Mouse (Mus musculus) embryonic facial prominence, embryonic 12.5 days (tissue): ENCODE results near the gene Gm45234. TPM values are rescaled to one million over a fixed set of nuclear protein-coding genes. Genes with fewer than 3 reads are reported as not detected.

Experiments
- ATAC-seq: fragments of 200-750 bp; cut with Nextera tagmentation; 2 replicates; pipeline ENCODE4 v1.8.0; 2017; ENCODE audit not compliant: insufficient number of reproducible peaks, insufficient read depth, low FRiP score, low TSS enrichment
- H3K27ac ChIP-seq: fragments of 300-500 bp; sonication (generic); 2 replicates; pipeline ENCODE4 v1.5.1; 2016; ENCODE audit warnings: mild to moderate bottlenecking
- H3K27me3 ChIP-seq: fragments of 300-500 bp; sonication (generic); 2 replicates; pipeline ENCODE4 v1.6.1; 2016; ENCODE audit warnings: mild to moderate bottlenecking, moderate library complexity
- H3K36me3 ChIP-seq: fragments of 300-500 bp; sonication (generic); 2 replicates; pipeline ENCODE4 v1.6.1; 2016; ENCODE audit warnings: mild to moderate bottlenecking
- H3K4me1 ChIP-seq: fragments of 300-500 bp; sonication (generic); 2 replicates; pipeline ENCODE4 v1.6.1; 2016
- H3K4me2 ChIP-seq: fragments of 300-500 bp; sonication (generic); replicated peaks from 2 replicates; pipeline ENCODE4 v1.6.1; 2016; ENCODE audit warnings: mild to moderate bottlenecking, moderate library complexity
- H3K4me3 ChIP-seq: fragments of 300-500 bp; sonication (generic); 2 replicates; pipeline ENCODE4 v1.5.1; 2016; ENCODE audit warnings: mild to moderate bottlenecking
- H3K9ac ChIP-seq: fragments of 300-500 bp; sonication (generic); 2 replicates; pipeline ENCODE4 v1.6.1; 2016; ENCODE audit warnings: mild to moderate bottlenecking, moderate library complexity
- H3K9me3 ChIP-seq: fragments of 300-500 bp; sonication (generic); 2 replicates; pipeline ENCODE4 v1.6.1; 2016; ENCODE audit warnings: mild to moderate bottlenecking, moderate library complexity
- WGBS: fragments of 180-500 bp; shearing (Covaris S2); methylation state at CpG from one replicate; pipeline ENCODE4 v1.1.7; 2016; 5-methylcytosine and 5-hydroxymethylcytosine counted together
- polyA plus RNA-seq: library from polyadenylated mRNA; unstranded; fragments of >200 nt; fragmentation: Nextera tagmentation; extraction: Ambion mirVana; gene quantifications from 2 replicates; pipeline ENCODE4 v1.2.1, GENCODE M21; 2016

Gene Gm45234
- polyA plus RNA-seq, 1 experiment from 2014 or later, result not detected

DNA sequence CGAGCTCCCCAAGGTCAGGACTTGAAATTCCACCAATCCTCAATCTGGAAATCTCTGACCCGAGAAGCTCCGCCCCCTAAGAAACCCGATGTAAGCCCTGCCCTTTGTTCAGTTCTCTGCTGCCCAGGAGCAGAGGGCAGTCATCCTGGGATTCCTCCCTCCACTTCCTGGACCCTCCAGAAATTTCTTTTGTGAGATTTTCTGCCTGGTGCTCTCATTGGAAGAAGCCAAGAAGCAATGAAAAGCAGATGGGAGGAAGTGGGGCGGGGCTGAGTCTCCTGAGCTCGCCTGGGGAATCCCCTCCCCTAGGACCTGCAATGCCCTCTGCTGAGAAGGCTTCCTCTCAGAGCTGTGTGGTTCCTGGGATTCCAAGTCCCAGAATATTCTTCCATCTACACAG is 26.6 kb upstream of the Gm45234 start:
- peaks cover 5% of the 10 kb centered on the region for H3K27me3 ChIP-seq
- H3K4me2 ChIP-seq, result peak overlapping the region; percentile 28
- H3K4me1 ChIP-seq, result peaks cover 11% of the 10 kb centered on the region; the same call in 1 of the 2 replicates
- no peak overlapping the region for H3K4me3 ChIP-seq
- H3K36me3 ChIP-seq, result no peaks in the 10 kb centered on the region
- H3K9ac ChIP-seq, result no peak overlapping the region
- no peaks in the 10 kb centered on the region for H3K9me3 ChIP-seq
- no peak overlapping the region for H3K27ac ChIP-seq
- no peak for ATAC-seq
- WGBS, result 15% methylated on average over 6 of the region's 6 CpGs

GRCm38 (mm10) chr6:124780917-124781316 is 25.1 kb upstream of the Gm45234 start:
- Histone ChIP-seq H3K36me3 (no peaks in the 10 kb centered on the region), H3K9ac (no peak overlapping the region), H3K4me3 (no peak overlapping the region), H3K27me3 (peaks cover 5% of the 10 kb centered on the region), H3K27ac (no peak overlapping the region), H3K9me3 (no peaks in the 10 kb centered on the region), H3K4me1 (peaks cover 11% of the 10 kb centered on the region; the same call in 1 of the 2 replicates), H3K4me2 (no peak overlapping the region)
- 88% methylated on average over 7 of the region's 7 CpGs for WGBS
- ATAC-seq, result no peak

GRCm38 (mm10) chr6:124779984-124780416 is 24.2 kb upstream of the Gm45234 start:
- Histone ChIP-seq H3K27me3 (peaks cover 5% of the 10 kb centered on the region), H3K9ac (peak overlapping the region; percentile 2; the same call in 1 of the 2 replicates), H3K9me3 (no peaks in the 10 kb centered on the region), H3K4me1 (peaks cover 11% of the 10 kb centered on the region; the same call in 1 of the 2 replicates), H3K36me3 (no peaks in the 10 kb centered on the region), H3K27ac (no peak overlapping the region), H3K4me3 (peak overlapping the region; percentile 37), H3K4me2 (peak overlapping the region; percentile 70)
- WGBS, result 5% methylated on average over 10 of the region's 10 CpGs
- ATAC-seq, result no peak

DNA sequence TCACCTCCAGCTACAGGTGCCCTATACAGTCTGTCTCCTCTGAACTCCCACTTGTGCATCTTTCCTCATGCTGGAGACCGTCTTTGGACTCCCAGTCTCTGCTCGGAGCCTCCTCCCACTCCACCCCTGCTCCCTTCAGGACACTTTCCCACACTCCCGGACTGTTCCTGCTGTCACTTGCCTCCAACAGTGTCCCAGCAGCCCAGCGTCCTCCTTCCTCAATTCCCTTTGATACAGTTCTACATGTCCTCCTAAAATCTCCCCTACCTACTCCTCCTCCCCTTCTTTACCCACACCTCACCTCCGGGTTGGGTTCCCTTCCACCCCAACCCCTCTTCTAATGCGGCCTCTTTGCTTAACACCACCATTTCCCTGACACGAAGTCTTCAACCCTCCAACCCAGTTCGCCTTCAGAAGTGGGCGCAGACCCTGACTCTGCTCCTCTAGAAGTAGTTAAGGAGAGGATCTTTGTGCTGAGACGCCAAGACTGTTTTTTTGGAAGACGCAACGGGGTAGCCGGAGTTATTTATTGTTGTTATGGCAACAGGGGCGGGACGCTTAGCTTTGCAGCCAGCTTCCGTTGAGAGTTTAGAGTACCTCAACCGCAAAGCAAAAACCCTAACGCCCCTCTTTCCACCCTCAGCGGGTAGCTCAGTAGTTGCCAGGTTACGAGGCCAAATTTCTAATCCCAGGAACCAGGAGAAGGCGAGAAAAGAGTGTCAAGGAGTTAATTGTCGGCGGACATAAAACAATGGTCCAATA is 23.6 kb upstream of the Gm45234 start, which contains the start of gene Lrrc23:
Lrrc23 (minus strand) TSS at position 506 of the 762 bp plus-strand sequence.
- 0 out of 2 replicates have a peak, but pooled peaks have one; percentile 3 for ATAC-seq
- no peaks in the 10 kb centered on the region for H3K9me3 ChIP-seq
- H3K4me1 ChIP-seq, result peaks cover 11% of the 10 kb centered on the region; the same call in 1 of the 2 replicates
- peak within 1 kb of the TSS; percentile 70 for H3K4me2 ChIP-seq
- peaks cover 5% of the 10 kb centered on the region for H3K27me3 ChIP-seq
- peak within 1 kb of the TSS; percentile 37 for H3K4me3 ChIP-seq
- no peaks in the 10 kb centered on the region for H3K36me3 ChIP-seq
- WGBS, result 2% methylated on average over 23 of the region's 23 CpGs
- H3K27ac ChIP-seq, result no peak within 1 kb of the TSS
- H3K9ac ChIP-seq, result peak within 1 kb of the TSS; percentile 2; the same call in 1 of the 2 replicates

DNA sequence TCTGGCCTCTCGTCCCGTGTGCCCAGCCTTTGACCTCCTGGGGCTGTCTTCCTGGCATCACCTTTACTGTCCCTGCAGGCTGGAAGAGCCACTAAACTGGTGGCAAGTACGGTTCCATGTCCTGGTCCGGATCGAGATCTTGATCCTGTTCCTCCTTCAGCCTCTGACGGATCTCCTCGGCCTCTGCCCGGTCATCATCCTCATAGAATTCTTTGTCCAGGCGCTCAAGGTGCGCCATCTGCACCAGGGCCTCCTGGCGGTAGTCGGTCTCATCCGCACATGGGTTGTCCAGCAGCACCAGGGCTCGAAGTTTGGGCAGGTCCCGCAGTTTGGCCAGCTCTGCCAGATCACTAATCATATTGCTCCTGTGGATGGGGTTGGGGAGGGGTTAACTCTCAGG is 14.7 kb upstream of the Gm45234 start:
- Histone ChIP-seq H3K4me2 (no peak overlapping the region), H3K4me3 (no peak overlapping the region), H3K4me1 (peaks cover 20% of the 10 kb centered on the region), H3K9ac (no peak overlapping the region), H3K36me3 (no peaks in the 10 kb centered on the region), H3K9me3 (no peaks in the 10 kb centered on the region), H3K27ac (no peak overlapping the region), H3K27me3 (peaks cover 17% of the 10 kb centered on the region)
- no peak for ATAC-seq
- 85% methylated on average over 15 of the region's 15 CpGs for WGBS

GRCm38 (mm10) chr6:124770013-124770412 is 14.2 kb upstream of the Gm45234 start:
- 69% methylated on average over 7 of the region's 7 CpGs for WGBS
- ATAC-seq, result no peak
- no peaks in the 10 kb centered on the region for H3K9me3 ChIP-seq
- H3K4me3 ChIP-seq, result peak overlapping the region; percentile 46; the same call in 1 of the 2 replicates
- H3K27me3 ChIP-seq, result peaks cover 17% of the 10 kb centered on the region
- no peaks in the 10 kb centered on the region for H3K36me3 ChIP-seq
- H3K27ac ChIP-seq, result no peak overlapping the region
- H3K4me1 ChIP-seq, result peaks cover 20% of the 10 kb centered on the region
- H3K4me2 ChIP-seq, result peak overlapping the region; percentile 77
- peak overlapping the region; percentile 56; the same call in 1 of the 2 replicates for H3K9ac ChIP-seq

DNA sequence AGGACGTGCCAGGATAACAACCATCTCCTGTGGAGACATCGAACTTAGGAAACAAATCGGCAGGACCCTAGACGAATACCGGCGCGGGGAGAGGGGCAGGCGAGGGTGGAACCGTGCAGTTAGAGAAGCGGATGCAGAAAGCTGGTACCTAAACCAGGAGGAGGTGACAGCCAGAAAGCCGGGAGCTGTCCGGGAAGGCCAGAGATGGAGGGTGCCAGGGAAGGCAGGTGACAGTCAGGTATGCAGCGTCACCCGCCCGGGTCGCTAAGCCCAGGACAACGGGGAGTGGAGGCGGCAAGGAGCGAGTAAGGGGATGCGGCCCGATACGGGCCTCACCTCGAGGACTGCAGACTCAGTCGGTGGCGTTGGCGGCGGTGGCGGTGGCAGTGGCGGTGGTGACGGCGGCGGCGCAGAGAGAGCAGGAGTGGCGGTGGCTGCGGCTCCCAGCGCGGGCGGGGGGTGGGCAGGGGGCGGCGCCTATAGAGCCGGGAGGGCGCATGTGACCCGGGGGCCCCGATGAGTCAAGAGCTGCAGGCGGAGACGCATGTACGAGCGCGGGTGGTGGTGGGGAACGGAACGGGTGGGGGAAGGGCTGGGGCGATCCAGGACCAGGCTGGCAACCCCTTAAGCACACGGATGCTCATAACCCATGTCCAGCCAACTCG is 13.4 kb upstream of the Gm45234 start, which contains the start of gene Eno2:
Eno2 (minus strand) TSS at position 573 of the 665 bp plus-strand sequence.
- peaks cover 20% of the 10 kb centered on the region for H3K4me1 ChIP-seq
- H3K9ac ChIP-seq, result peak within 1 kb of the TSS; percentile 56
- no peak within 1 kb of the TSS for H3K27ac ChIP-seq
- H3K9me3 ChIP-seq, result no peaks in the 10 kb centered on the region
- no peaks in the 10 kb centered on the region for H3K36me3 ChIP-seq
- H3K4me2 ChIP-seq, result peak within 1 kb of the TSS; percentile 77
- peak within 1 kb of the TSS; percentile 46 for H3K4me3 ChIP-seq
- peak; percentile 67 for ATAC-seq
- H3K27me3 ChIP-seq, result peaks cover 17% of the 10 kb centered on the region
- under 1% methylated on average over 54 of the region's 54 CpGs for WGBS

DNA sequence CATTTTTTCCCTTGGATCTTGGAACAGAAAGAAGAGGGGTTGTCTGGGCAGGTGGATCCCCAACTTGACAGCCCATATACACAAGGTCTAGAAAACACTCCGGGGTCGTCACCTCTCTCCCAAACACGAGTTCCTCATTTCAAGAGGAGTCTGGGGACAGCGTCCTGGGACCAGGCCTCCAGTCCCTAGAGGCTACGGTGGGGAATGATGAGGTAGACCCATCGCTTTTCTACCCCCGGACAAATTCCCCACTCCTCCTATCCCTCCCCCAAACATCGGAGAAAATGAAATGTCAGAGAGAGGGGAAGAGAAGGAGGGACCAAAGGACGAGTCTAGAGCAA is 12.9 kb upstream of the Gm45234 start:
- Histone ChIP-seq H3K9ac (peak overlapping the region; percentile 56; the same call in 1 of the 2 replicates), H3K36me3 (no peaks in the 10 kb centered on the region), H3K4me1 (peaks cover 20% of the 10 kb centered on the region), H3K4me2 (peak overlapping the region; percentile 77), H3K9me3 (no peaks in the 10 kb centered on the region), H3K27ac (no peak overlapping the region), H3K4me3 (peak overlapping the region; percentile 46), H3K27me3 (peaks cover 17% of the 10 kb centered on the region)
- ATAC-seq, result no peak
- WGBS, result 4% methylated on average over 9 of the region's 9 CpGs

- Histone ChIP-seq H3K27me3 (peaks cover 17% of the 10 kb centered on the region), H3K36me3 (no peaks in the 10 kb centered on the region), H3K4me3 (peak overlapping the region; percentile 46), H3K9me3 (no peaks in the 10 kb centered on the region), H3K4me1 (peaks cover 20% of the 10 kb centered on the region), H3K27ac (0 out of 2 replicates have a peak overlapping the region, but pooled peaks have one; percentile 36), H3K9ac (0 out of 2 replicates have a peak overlapping the region, but pooled peaks have one; percentile 56), H3K4me2 (peak overlapping the region; percentile 77)
- ATAC-seq, result peak; percentile 44; the same call in 1 of the 2 replicates
- WGBS, result 19% methylated on average over 19 of the region's 19 CpGs
Measured at GRCm38 (mm10) chr6:124767920-124768703, 12.3 kb upstream of the Gm45234 start.

DNA sequence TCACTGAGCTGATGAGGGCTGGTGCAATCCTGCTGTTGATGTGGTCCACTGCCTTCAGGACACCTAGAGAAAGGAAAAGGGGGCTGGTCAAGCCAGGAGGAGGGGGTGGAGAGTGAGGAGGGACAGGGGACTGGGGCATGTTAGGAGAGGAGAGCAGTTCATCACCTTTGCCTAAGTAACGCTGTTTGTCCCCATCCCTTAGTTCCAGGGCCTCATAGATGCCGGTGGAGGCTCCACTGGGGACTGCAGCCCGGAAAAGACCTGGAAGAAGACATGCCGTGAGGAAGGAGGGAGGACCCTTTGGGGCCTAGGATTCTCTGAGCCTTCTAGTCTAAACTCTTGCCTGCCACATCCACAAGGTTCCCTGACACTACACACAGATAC is 11.7 kb upstream of the Gm45234 start:
- Histone ChIP-seq H3K4me2 (0 out of 2 replicates have a peak overlapping the region, but pooled peaks have one; percentile 77), H3K36me3 (no peaks in the 10 kb centered on the region), H3K9me3 (no peaks in the 10 kb centered on the region), H3K9ac (no peak overlapping the region), H3K4me1 (peaks cover 20% of the 10 kb centered on the region), H3K27me3 (peaks cover 17% of the 10 kb centered on the region), H3K4me3 (no peak overlapping the region), H3K27ac (no peak overlapping the region)
- no peak for ATAC-seq
- 31% methylated on average over 4 of the region's 4 CpGs for WGBS

GRCm38 (mm10) chr6:124765951-124766350 is 10.1 kb upstream of the Gm45234 start:
- WGBS, result 83% methylated on average over 7 of the region's 7 CpGs
- H3K36me3 ChIP-seq, result no peaks in the 10 kb centered on the region

More at GRCm38 (mm10) chr6:124765951-124766350, 10.1 kb upstream of the Gm45234 start:
- H3K4me2 ChIP-seq, result no peak overlapping the region
- no peak for ATAC-seq
- H3K9ac ChIP-seq, result no peak overlapping the region
- peaks cover 17% of the 10 kb centered on the region for H3K27me3 ChIP-seq
- H3K4me1 ChIP-seq, result peaks cover 20% of the 10 kb centered on the region
- no peak overlapping the region for H3K27ac ChIP-seq
- H3K9me3 ChIP-seq, result no peaks in the 10 kb centered on the region
- H3K4me3 ChIP-seq, result no peak overlapping the region
